Mouse (Mus musculus) heart, embryonic 11.5 days (tissue): ENCODE measurements around the gene Dnmt3b. TPM values are rescaled to one million over a fixed set of nuclear protein-coding genes. Genes with fewer than 3 reads are reported as not detected.
"Not testable (repeated sequence)": the region's sequence is repeated elsewhere in the genome, so short reads cannot be mapped to it uniquely, and the experiment has no call there.

Source experiments
- ATAC-seq: fragments of 200-750 bp; cut with Nextera tagmentation; replicated peaks from 2 replicates; pipeline ENCODE4 v1.8.0; 2017; ENCODE audit warnings: moderate library complexity; ENCODE audit not compliant: insufficient number of reproducible peaks, low FRiP score, low TSS enrichment
- H3K27ac ChIP-seq: fragments of 300-500 bp; sonication (generic); 2 replicates; pipeline ENCODE4 v1.5.1; 2014; ENCODE audit warnings: mild to moderate bottlenecking, low read depth, low read length
- H3K27me3 ChIP-seq: fragments of 300-500 bp; sonication (generic); 2 replicates; pipeline ENCODE4 v1.6.1; 2014; ENCODE audit warnings: mild to moderate bottlenecking, low read length, mixed read lengths; ENCODE audit not compliant: control insufficient read depth, insufficient read depth
- H3K36me3 ChIP-seq: fragments of 300-500 bp; sonication (generic); 2 replicates; pipeline ENCODE4 v1.6.1; 2014; ENCODE audit warnings: mild to moderate bottlenecking, low read length, moderate library complexity, mixed read lengths; ENCODE audit not compliant: control insufficient read depth, insufficient read depth
- H3K4me1 ChIP-seq: fragments of 300-500 bp; sonication (generic); 2 replicates; pipeline ENCODE4 v1.6.1; 2014; ENCODE audit warnings: low read length; ENCODE audit not compliant: control insufficient read depth, insufficient read depth
- H3K4me2 ChIP-seq: fragments of 300-500 bp; sonication (generic); 2 replicates; pipeline ENCODE4 v1.6.1; 2014; ENCODE audit warnings: mild to moderate bottlenecking, moderate library complexity
- H3K4me3 ChIP-seq: fragments of 300-500 bp; sonication (generic); 2 replicates; pipeline ENCODE4 v1.5.1; 2014; ENCODE audit warnings: low read depth, low read length
- H3K9ac ChIP-seq: fragments of 300-500 bp; sonication (generic); 2 replicates; pipeline ENCODE4 v1.6.1; 2014; ENCODE audit warnings: mild to moderate bottlenecking, low read depth, low read length, moderate library complexity
- H3K9me3 ChIP-seq: fragments of 300-500 bp; sonication (generic); replicated peaks from 2 replicates; pipeline ENCODE4 v1.6.1; 2016; ENCODE audit warnings: low read length; ENCODE audit not compliant: control insufficient read depth
- WGBS: fragments of 180-500 bp; shearing (Covaris S2); extraction: QIAGEN DNeasy Blood & Tissue Kit; methylation state at CpG from one replicate; pipeline ENCODE4 v1.1.7; 2014; ENCODE audit not compliant: insufficient replicate concordance; 5-methylcytosine and 5-hydroxymethylcytosine counted together
- polyA plus RNA-seq: library from polyadenylated mRNA; unstranded; fragments of >200 nt; fragmentation: Nextera tagmentation; extraction: Ambion mirVana; gene quantifications from 2 replicates; pipeline ENCODE4 v1.2.1, GENCODE M21; 2014

The Dnmt3b gene
- polyA plus RNA-seq, 1 experiment from 2014 or later: 7.3 TPM

DNA sequence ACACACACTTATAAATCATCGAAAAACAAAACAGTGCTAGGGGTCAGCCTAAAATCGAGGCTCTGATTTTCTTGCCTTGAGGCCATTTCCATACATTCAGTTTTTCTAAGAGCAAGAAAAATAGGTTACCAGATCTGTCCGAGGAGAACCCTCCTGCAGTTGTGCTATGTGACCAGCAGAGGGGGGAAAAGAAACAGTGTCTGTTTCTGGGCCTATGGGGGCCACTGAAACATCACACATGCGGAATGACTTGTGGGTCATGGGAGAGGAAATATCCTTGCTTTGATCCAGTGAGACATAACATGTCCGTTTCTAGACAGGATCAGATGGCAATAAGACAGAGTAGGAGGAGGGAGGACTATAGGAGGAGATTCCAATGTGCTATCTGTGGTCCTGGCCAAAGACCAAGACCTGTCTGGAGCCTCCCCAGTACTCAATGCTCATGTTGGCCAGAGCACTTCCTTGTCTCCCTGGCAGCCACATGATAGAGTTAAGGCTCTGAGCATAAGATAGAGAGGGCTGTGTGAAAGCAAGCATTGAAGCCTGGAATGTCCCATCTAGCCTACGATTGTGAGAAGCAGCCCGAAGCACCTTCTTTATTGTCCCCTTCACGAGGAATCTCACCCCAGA, 61.6 kb downstream of the Dnmt3b start:
- Histone ChIP-seq H3K9ac (no peak overlapping the region), H3K9me3 (no peaks in the 10 kb centered on the region), H3K4me3 (no peak overlapping the region), H3K27me3 (0 out of 2 replicates have a peak, but pooled peaks cover 3% of the 10 kb centered on the region), H3K36me3 (no peaks in the 10 kb centered on the region), H3K4me1 (peaks cover 17% of the 10 kb centered on the region), H3K27ac (no peak overlapping the region), H3K4me2 (no peak overlapping the region)
- ATAC-seq: no peak; the same call in 1 of the 2 replicates
- 35% methylated on average over 8 of the region's 8 CpGs for WGBS

DNA sequence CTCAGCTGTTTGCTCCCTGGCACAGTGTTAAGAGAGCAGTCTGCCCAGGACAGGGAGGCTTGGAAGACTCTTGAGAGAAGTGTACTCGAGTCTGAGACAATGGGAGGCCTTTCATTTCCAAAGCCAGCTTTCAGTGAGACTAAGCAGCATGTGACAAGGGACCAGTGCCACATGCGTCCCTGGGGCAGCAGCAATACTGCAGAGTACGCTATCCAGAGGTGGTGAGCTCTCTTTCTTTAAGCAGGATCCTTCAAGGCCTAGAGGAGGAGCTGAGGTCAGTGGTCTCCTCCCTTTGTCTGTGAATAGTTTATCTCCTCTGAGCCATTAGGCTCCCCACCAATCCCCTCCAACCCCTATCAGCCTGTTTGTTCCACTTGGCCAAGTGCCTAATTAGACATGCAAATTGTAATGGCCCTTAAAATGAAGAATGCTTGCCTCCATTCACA, 63.4 kb downstream of the Dnmt3b start:
- Histone ChIP-seq H3K27ac (peak overlapping the region; percentile 54), H3K9me3 (no peaks in the 10 kb centered on the region), H3K27me3 (no peaks in the 10 kb centered on the region), H3K4me1 (peaks cover 17% of the 10 kb centered on the region), H3K36me3 (no peaks in the 10 kb centered on the region), H3K9ac (no peak overlapping the region; the same call in 1 of the 2 replicates), H3K4me3 (no peak overlapping the region), H3K4me2 (no peak overlapping the region)
- ATAC-seq: no peak
- WGBS: 36% methylated on average over 3 of the region's 3 CpGs

DNA sequence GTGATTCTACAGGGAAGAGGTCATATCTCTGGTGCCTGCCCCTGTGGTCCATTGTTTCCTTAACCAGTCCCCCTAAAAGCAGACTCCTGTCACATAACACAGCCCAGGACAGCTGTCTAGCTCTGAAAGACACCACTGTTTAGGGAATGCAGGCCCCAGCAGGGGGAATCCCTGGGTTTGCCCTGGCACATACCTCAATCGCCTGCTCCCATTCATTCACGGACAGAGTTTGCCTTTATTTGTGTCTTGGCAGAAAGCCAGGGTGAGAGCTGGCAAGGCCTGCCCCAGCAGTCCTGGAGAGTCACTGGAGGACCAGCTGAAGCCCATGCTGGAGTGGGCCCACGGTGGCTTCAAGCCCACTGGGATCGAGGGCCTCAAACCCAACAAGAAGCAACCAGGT, 64.0 kb downstream of the Dnmt3b start:
- Histone ChIP-seq H3K4me2 (no peak overlapping the region), H3K9me3 (no peaks in the 10 kb centered on the region), H3K4me1 (peaks cover 17% of the 10 kb centered on the region), H3K4me3 (no peak overlapping the region), H3K27me3 (no peaks in the 10 kb centered on the region), H3K36me3 (no peaks in the 10 kb centered on the region), H3K9ac (no peak overlapping the region), H3K27ac (peak overlapping the region; percentile 54)
- 37% methylated on average over 4 of the region's 4 CpGs for WGBS
- ATAC-seq: peak; percentile 61

DNA sequence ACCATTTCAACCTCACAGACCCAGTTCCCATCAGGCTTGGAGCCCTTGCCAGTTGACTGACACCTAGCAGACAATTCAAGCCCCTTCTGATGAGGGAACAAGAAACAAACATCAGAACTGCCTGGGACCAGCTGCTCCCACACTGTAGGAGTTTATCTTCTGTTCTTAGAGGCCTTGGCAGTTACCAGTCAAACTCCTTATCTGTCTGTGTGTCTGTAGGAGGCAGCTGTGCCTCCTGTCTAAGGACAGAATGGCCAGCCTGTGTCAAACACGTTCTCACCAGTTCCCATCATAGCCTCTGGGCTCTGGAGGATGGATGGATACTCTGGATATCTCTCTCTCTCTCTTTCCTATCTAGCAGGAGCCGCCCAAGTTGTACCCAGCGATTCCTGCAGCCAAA, 68.6 kb downstream of the Dnmt3b start:
- H3K27ac ChIP-seq, H3K9me3 ChIP-seq, H3K4me3 ChIP-seq, H3K9ac ChIP-seq, H3K36me3 ChIP-seq, H3K4me1 ChIP-seq, H3K4me2 ChIP-seq, H3K27me3 ChIP-seq, ATAC-seq: not testable (repeated sequence)
- WGBS: 41% methylated on average over 3 of the region's 3 CpGs

DNA sequence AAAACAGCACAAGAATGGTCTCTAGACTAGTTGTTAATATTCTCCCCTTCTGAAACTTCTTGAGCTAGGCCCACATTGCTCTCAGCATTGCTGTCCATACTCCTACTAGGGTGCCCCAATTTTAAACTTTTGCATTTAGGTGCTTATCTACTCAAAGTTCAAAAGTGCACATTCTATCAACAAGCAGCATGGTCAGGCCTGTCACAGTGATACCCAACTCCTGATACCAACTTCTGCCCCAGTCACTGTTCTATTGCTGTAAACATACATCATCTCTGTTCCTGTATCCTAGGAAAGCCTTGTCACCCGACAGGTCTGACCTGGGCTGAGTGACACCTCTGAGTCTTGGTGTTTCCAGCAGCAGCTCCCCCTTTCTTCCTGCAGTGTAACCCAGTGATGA, 73.8 kb downstream of the Dnmt3b start:
- Histone ChIP-seq H3K4me2 (no peak overlapping the region), H3K9me3 (no peaks in the 10 kb centered on the region), H3K27me3 (no peaks in the 10 kb centered on the region), H3K9ac (no peak overlapping the region), H3K27ac (no peak overlapping the region), H3K36me3 (no peaks in the 10 kb centered on the region), H3K4me1 (no peaks in the 10 kb centered on the region), H3K4me3 (no peak overlapping the region)
- WGBS: 63% methylated on average over 1 of the region's 1 CpGs
- ATAC-seq: no peak

DNA sequence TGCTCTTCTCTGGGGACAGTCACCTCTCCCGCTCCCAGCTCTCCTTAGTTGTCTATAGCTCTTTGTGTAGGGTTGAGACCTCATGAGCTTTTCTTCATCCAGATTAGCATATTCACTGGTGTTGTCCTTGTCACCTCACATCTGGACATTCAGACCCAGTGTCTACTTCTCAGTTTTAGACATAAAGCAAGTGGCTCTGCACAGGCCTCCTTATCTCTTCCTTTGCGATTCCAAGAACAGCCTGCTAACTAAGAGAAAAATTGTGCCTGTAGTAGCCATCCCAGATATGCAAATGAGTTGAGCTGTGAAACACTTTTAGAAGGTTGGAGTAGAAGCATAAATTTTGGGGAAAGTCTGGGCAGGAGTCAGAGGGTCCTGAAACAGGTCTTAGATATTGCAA, 75.2 kb downstream of the Dnmt3b start:
- H3K4me2 ChIP-seq: no peak overlapping the region
- no peak for ATAC-seq
- no peaks in the 10 kb centered on the region for H3K9me3 ChIP-seq
- WGBS: 57% methylated on average over 2 of the region's 2 CpGs
- no peak overlapping the region for H3K4me3 ChIP-seq
- H3K4me1 ChIP-seq: no peaks in the 10 kb centered on the region
- H3K27me3 ChIP-seq: no peaks in the 10 kb centered on the region
- H3K9ac ChIP-seq: no peak overlapping the region
- H3K36me3 ChIP-seq: no peaks in the 10 kb centered on the region
- H3K27ac ChIP-seq: peak overlapping the region; percentile 35; the same call in 1 of the 2 replicates

DNA sequence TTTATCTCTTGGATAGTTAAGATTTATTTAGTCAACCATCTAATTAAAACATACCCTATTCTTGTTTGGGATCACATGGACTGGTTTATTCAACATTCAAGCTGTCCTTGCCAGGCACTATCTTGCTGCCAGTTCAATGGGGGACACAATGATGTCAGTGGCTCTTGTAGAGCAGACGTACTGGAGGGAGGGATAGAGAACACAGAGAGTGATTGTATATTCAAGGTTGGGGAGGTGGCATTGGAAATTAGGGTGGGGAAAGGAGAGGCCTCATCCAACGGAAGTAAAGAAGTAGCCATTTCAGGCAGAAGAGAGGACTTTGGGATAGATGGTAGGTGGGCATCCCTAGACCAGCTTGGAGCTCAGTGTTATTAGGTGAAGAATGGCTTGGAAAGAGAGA, 75.6 kb downstream of the Dnmt3b start:
- H3K27ac ChIP-seq: no peak overlapping the region
- 51% methylated on average over 2 of the region's 2 CpGs for WGBS
- H3K4me3 ChIP-seq: no peak overlapping the region
- ATAC-seq: no peak
- H3K27me3 ChIP-seq: no peaks in the 10 kb centered on the region
- H3K4me2 ChIP-seq: no peak overlapping the region
- no peaks in the 10 kb centered on the region for H3K36me3 ChIP-seq
- H3K9me3 ChIP-seq: no peaks in the 10 kb centered on the region
- no peak overlapping the region for H3K9ac ChIP-seq
- H3K4me1 ChIP-seq: no peaks in the 10 kb centered on the region

DNA sequence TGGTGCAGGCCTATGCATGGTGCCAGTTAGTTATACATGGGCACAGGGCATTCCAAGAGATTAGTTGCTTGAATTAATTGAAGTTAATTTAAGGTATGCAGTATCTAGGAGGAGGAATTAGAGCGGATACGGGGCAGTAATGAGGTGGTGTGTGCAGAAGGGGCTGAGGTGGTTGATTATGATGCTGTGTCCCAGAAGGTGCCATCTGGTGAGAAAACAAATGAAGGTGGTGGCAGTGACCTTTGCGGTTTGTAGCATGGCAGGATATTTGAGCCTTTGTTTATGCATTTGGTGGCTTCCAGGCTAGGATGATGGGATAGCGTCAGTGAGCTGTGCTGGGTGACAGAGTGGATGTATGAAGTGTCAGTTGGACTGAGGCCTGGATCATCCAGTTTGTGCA, 76.0 kb downstream of the Dnmt3b start:
- H3K4me2 ChIP-seq: no peak overlapping the region
- H3K27ac ChIP-seq: no peak overlapping the region
- no peaks in the 10 kb centered on the region for H3K9me3 ChIP-seq
- H3K4me3 ChIP-seq: no peak overlapping the region
- WGBS: 82% methylated on average over 4 of the region's 4 CpGs
- no peaks in the 10 kb centered on the region for H3K27me3 ChIP-seq
- no peaks in the 10 kb centered on the region for H3K4me1 ChIP-seq
- no peak overlapping the region for H3K9ac ChIP-seq
- no peak for ATAC-seq
- H3K36me3 ChIP-seq: no peaks in the 10 kb centered on the region

DNA sequence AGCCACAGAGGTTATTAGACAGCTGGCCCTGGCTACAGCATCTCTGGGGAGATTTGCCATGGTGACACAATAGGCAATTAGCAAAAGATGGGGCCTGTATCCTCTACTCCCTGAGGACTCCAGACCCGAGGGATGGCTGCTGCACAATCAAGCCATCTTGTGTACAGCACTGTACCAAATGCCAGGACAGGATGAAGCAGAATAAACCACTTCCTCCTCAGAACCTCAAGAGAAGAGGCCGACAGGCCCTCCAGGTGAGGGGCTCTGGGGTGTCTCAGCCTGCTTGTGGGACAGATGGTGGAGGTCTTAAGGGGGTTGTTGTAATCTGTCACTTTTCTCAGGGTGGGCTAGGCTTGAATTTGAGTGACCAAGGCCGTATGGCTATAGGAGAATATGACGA, 84.8 kb downstream of the Dnmt3b start:
- no peaks in the 10 kb centered on the region for H3K27me3 ChIP-seq
- 63% methylated on average over 4 of the region's 4 CpGs for WGBS
- ATAC-seq: no peak
- H3K36me3 ChIP-seq: no peaks in the 10 kb centered on the region
- no peak overlapping the region for H3K27ac ChIP-seq
- no peak overlapping the region for H3K9ac ChIP-seq
- no peaks in the 10 kb centered on the region for H3K9me3 ChIP-seq
- H3K4me2 ChIP-seq: no peak overlapping the region
- H3K4me1 ChIP-seq: no peaks in the 10 kb centered on the region
- H3K4me3 ChIP-seq: no peak overlapping the region
